Comparison of ENCODE assay signal across 11 mouse cellular contexts in genomic region chr14:75303807-75304206, GRCm38 (mm10).
"Had no signal": no experiment of that assay in that cellular context is flagged by ENCODE, and none has a peak within 500 bp of the region (broad histone marks: within the 10 kb centered on the region; RNA-seq: fewer than 3 reads in every experiment).

No protein-coding gene starts in this region.

- DNase-seq: kidney, postnatal 36 days; layer of hippocampus, postnatal 36 days; left cerebral cortex, postnatal 4 days; liver, postnatal 0 days; lung, embryonic 14.5 days; right cerebral cortex, adult 18-20 months; right cerebral cortex, postnatal 14 days; right cerebral cortex, postnatal 4 days; thymus, adult 2 months; thymus, postnatal 14 days; thymus, postnatal 4 days had no signal
